Mouse (Mus musculus): Measurements from ENCODE around the gene Kcnrg.
"Not testable (repeated sequence)": the region's sequence is repeated elsewhere in the genome, so short reads cannot be mapped to it uniquely, and the experiment has no call there.

Gene Kcnrg

GRCm38 (mm10) chr14:61607157-61607556 lies at the start of gene Kcnrg:
Kcnrg (plus strand) TSS chr14:61607457.
- no peak for DNase-seq

DNA sequence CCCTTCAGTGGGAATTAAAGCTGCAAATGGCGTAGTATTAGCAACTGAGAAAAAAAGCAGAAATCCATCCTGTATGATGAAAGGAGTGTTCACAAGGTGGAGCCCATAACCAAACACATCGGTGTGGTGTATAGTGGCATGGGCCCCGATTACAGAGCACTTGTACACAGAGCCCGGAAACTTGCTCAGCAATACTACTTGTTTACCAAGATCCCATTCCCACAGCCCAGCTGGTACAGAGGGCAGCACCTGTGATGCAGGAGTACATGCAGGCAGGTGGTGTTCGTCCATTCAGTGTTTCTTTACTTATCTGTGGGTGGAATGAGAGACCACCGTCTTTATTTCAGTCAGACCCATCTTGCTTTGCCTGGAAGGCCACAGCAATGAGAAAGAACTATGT lies 48.4 kb upstream of the Kcnrg start:
- no peak for DNase-seq

GRCm38 (mm10) chr14:61559856-61560255 lies 47.4 kb upstream of the Kcnrg start:
- no peak for DNase-seq

- not testable (repeated sequence) for DNase-seq
Measured at GRCm38 (mm10) chr14:61566211-61566610, 41.0 kb upstream of the Kcnrg start.

GRCm38 (mm10) chr14:61569344-61569743 lies 37.9 kb upstream of the Kcnrg start:
- no peak for DNase-seq

GRCm38 (mm10) chr14:61571366-61571765 lies 35.9 kb upstream of the Kcnrg start:
- DNase-seq: peak; percentile 86

GRCm38 (mm10) chr14:61572131-61572530 lies 35.1 kb upstream of the Kcnrg start:
- no peak for DNase-seq

DNA sequence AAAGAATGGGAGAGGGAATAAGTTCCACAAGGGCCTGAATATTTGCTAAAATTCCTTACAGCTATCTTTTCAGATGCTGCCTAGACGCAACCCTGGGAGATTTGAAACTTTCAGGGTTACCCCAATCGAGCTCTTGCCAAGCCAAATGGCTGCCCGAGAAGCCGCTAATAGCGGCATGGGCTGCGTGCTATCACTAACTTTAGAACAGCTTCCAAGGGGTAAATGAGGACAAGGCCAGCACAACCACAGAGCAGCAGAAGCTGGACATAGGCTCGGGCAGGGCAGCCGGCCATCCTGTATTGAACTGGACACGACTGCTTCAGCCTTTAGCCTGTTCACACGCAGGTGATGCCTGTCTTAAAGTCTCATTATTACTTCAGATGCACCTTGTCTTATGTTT lies 32.2 kb upstream of the Kcnrg start:
- DNase-seq: no peak

- no peak for DNase-seq
Measured at GRCm38 (mm10) chr14:61575941-61576340, 31.3 kb upstream of the Kcnrg start.

GRCm38 (mm10) chr14:61589288-61590065 lies 17.8 kb upstream of the Kcnrg start:
- peak; percentile 18 for DNase-seq

GRCm38 (mm10) chr14:61596719-61597426 lies 10.4 kb upstream of the Kcnrg start:
- DNase-seq: no peak

DNA sequence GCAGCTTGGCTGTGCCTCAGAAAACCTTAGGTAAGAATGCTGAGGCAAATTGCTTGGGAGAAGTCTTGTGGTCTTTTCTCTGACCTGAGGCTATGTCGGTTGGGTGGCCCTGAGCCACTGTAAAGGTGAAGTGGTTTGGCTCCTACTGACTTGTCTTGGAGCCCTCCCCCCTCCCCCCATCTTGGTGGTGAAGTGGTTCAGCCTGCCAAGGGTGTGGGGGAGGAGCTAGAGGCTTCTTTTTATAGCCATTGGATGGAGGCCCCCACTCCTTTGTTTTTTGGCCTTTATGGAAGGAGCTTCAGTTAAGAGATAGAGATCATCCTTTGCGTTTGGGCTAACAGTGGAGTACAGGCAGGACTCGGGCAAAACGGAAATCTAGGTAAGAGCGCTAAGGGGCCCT lies 9.3 kb upstream of the Kcnrg start, which contains the start of gene Trim13:
TSS of gene Trim13 (plus strand) at position 280 of the 400 bp plus-strand sequence.
- peak; percentile 47 for DNase-seq

DNA sequence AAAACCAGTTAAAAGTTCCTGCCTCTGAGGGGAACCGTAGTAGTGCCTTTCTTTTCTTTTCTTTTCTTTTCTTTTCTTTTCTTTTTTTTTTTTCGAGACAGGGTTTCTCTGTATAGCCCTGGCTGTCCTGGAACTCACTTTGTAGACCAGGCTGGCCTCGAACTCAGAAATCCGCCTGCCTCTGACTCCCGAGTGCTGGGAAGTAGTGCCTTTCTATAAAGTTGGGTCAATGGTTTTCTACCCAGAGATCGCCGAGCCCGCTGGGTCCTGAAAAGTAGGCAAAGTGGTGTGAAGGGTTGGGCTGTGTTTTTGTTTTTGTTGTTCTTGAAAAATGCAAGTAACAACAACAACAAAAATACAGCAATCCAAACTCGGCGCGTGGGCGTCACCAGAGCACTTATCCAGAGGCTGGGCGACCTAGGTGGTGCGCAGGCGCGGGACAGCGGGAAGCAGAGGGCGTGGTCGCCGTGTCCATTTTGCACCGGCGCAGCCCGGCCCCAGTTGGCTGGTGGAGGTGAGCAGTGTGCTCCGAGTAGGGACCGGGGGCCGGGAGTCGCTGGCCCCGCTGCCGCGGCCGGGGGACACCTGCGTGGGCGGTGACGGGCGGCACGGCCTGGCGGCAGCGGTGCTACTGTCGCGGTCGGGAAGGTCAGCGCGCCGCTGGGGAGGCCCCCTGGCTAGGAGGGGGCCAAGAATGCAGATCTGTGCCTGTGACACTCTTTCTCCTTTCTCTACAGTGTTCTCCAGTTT lies 8.0 kb upstream of the Kcnrg start:
- peak; percentile 92 for DNase-seq

DNA sequence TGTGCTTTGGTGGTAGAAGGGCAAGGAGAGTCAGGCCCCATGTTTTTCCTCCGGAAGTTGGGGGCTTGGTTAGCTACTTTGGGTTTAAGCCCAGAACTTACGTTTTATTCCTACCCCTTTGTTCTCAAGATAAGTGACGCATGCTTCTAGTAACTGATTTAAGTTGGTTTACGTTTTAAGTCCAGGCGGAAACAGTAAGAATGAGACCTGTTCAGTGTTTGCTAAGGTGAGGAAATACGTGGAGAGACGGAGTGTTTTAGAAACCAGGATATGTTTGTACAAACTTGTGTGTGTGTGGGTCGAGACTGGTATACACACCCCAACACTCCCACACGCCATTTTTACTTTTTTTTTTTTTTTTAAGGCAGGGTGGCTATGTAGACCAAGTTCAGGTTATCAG lies 5.9 kb upstream of the Kcnrg start:
- DNase-seq: no peak

GRCm38 (mm10) chr14:61603069-61603755 lies 4.0 kb upstream of the Kcnrg start:
- DNase-seq: no peak

GRCm38 (mm10) chr14:61604081-61604480 lies 3.2 kb upstream of the Kcnrg start:
- DNase-seq: no peak

DNA sequence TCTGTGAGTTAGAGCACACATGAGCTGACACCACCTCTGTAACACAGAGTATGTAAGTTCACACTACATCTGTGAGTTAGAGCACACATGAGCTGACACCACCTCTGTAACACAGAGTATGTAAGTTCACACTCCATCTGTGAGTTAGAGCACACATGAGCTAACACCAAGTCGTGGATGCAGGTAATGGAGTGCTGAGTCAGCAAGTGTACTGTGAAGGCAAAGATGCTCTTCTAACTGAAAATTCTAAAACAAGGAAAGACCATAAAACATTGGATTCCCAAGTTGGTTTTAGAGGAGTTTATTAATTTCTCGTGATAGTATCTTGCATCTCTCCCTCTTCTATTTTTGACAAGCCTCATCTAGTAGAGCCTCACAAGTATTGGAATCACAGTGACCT lies 1.2 kb upstream of the Kcnrg start:
- DNase-seq: not testable (repeated sequence)

DNA sequence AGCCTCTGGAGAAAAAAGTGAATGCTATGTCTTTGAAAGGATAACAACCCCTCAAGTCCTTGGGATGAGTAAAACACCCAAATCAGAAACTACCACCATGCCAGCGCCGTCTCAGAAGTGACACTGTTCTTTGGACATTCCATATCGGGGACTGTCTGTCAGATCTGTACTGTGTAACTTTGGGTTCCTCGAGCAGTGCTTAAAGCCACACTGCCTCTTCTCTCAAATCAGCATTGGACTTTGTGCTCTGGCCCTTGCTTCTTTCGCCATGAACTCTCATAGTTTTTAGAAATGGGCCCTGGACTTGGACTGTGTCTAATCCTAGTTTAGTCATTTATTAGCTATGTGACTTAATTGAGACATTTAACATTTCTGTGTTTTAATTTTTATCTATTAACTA lies 4.5 kb downstream of the Kcnrg start:
- no peak for DNase-seq

DNA sequence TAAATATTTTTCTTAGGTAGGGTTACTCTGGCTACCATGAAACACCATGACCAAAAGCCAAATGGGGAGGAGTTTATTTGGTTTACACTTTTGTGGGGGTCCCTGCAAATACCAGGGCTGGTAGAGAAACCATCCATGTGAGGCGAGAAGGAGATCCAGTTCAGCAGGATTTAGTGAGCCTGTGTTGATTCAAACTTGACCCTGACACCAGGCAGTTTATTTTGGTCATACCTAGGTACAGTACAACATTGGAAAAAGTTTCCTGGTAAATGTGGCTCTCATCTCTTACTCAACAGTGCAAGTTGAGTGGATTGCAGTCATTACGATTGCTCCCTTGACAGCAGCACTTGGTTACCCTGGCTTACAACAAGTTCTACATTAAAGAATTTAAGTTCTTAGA lies 6.1 kb downstream of the Kcnrg start:
- no peak for DNase-seq

- DNase-seq: no peak
Measured at GRCm38 (mm10) chr14:61620371-61620770, 13.1 kb downstream of the Kcnrg start.

GRCm38 (mm10) chr14:61635969-61636368 lies 28.7 kb downstream of the Kcnrg start:
- no peak for DNase-seq

DNA sequence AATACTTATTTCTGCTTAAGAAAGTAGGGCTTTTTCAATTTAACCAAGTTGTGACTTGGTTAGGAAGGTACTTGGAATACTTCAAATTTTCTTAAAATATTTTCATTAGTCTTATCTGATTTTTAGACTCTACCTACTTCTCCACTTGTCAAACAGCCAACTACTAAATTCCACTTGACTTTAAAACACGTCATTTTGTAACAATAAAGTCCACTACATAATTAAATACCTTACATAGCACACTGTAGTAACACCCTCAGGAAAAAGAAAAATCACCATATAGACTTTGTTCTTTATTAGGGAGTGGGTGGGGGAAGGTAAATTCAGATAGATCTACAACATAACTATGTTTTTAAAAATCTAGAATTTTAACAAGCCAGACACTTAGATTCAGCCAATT lies 35.4 kb downstream of the Kcnrg start:
- no peak for DNase-seq

DNA sequence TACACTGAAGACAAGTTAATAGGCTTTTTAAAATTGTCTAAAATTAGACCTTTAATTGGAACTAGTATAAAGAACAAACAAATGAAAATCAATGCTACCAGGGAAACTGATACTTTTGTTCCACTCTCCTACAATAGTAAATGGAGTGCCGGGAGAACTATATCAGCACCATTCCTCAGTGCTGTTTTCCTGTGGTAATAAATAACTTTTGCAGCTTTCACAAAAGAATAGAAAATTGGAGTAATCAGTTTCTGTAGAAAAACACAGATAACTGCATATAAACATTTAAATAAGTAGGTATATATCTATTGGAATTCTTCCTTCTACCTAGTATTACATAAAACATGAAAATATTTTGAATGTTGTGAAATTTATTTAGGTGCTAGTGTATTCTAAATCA lies 38.3 kb downstream of the Kcnrg start:
- no peak for DNase-seq
